Mouse (Mus musculus) stomach, postnatal 0 days (tissue): ENCODE measurements around the gene Apbb2.

Source experiments
- CTCF ChIP-seq: IDR thresholded peaks from 2 replicates; pipeline ENCODE4 v1.5.1; 2016; ENCODE audit warnings: antibody characterized with exemption, low read depth, mild to moderate bottlenecking, moderate library complexity
- EP300 ChIP-seq: optimal IDR thresholded peaks from 2 replicates; pipeline ENCODE3; 2016; ENCODE audit warnings: antibody characterized with exemption

DNA sequence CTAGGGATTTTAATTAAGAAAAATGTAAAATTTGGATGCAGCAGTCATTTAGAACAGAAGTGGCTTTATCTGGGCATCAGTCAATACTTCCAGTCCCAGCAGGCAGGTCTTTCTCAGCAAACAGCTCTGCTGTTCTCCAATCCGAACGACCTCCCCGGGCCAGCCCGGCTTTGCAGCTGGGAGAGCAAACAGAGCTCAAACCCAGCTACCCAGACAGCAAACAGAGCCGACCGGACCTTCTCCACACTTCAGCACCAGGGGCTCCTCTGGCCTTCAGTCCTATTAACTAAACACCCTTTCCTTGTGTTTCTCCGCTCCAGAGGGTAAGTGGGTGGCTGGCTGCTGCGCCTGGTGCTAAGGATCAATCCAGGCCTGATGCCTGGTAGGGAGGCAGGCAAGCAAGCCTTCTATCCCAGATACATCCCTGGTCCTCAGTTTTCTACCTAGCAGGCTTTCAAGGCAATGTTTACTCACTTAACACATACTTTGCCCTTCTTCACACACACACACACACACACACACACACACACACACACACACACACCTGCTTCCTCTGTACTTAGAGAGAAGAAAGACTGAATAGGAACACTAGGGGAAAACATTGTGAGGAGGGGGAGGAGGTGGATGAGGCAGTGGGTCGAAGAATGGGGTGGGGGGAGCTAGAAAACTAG, 82.9 kb downstream of the Apbb2 start:
- no peak for TF ChIP-seq CTCF
- no peak for TF ChIP-seq EP300
